Mouse (Mus musculus) kidney, adult 9 months (tissue): ENCODE measurements around the gene Vmn1r39.
"Not testable (repeated sequence)": the region's sequence is repeated elsewhere in the genome, so short reads cannot be mapped to it uniquely, and the experiment has no call there.

Experiments used
- DNase-seq: peaks from one replicate; pipeline ENCODE4 v3.0.0; 2022

The Vmn1r39 gene

DNA sequence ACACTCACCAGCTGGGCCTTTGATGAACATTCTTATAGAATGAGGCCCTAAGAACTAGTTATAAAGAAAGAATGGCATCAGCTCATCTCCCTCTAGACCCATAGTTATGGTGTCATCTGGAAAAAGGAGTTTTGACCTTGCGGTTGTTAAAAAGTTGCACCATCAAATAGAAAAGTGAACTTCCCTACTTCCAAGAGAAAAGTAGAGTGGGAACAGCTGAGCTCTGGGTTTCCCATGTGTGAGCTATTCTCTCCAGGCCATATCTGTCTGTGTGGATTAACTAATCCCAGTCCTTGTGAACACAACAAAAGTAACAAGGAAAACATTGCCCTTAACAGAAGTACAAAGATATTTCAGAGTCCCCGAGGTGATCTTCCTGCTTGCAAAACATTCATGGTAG lies at the start of gene Vmn1r39:
Vmn1r39 (minus strand) TSS at position 101 of the 400 bp plus-strand sequence.
- no peak for DNase-seq

DNA sequence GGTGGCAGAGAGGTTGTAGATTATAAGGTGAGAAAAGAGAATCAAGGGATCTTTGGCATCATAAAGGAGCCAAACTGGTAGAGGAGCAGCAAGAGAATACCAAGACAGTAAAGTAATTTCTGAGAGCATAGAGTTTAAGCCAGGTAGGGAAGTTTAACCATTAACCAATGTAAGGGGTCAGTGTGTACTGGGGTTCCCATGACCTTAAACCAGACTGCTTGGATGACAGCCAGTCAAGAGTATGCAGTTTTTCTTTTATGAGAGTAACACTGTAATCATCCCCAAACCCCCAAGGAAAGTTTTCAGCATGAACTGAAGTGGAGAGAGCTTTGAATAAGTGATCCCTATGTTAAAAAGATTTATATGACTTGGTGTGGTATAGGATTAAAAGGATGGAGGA lies 49.0 kb upstream of the Vmn1r39 start:
- DNase-seq: peak; percentile 89

DNA sequence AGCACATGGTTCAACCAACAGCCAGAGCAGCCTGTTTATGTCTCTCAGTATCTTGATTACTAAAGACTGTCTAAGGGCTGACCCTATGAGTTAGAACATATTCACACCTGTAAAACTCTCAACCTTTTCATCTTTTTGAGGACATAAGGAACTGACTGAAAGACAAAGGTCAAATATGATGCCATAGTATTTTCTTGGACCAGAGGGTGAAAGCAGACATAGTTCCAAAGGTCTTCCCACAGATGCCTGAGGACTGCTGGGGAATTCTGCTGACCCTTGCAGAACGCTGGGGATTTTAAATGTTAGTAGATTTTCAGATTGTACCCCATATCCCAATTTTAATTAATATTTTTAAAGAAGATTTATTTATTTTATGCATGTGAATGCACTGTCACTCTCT lies 47.9 kb upstream of the Vmn1r39 start:
- DNase-seq: peak; percentile 53

DNA sequence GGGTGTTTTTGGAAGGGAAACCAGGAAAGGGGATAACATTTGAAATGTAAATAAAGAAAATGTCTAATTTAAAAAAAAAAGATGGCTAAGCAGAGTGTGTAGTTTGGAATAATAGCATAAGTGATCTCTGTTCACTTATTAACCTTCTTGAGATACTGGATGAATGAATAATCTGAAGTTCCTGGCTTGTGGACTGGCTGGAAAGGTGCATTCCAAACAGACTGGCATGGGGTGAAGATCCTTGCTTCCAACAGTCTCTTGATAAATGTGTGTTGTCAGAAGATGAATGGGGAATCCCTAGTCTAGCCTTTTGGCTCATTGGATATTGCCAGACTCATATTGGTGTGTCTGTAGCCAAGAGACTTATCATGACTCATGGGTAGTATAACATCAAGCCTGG lies 45.8 kb upstream of the Vmn1r39 start:
- peak; percentile 75 for DNase-seq

DNA sequence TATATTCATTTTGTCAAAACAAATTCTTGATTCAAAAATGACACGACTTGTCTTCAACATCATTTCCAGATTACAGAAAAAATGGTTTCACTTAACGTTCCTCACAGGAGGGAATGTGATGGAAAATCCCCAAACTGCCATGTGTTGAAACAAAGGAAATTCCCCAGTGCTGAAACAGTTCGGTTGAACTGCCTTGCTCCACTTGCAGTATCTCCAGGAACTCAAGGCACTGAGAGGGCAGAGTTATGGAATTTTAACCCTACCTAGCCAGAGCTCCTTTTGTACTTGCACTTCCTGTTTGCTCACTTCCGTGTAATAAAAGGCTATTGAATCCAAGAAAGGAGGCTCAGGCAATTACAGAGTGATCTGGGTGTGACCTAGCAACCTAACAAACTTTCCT lies 38.5 kb upstream of the Vmn1r39 start:
- no peak for DNase-seq

DNA sequence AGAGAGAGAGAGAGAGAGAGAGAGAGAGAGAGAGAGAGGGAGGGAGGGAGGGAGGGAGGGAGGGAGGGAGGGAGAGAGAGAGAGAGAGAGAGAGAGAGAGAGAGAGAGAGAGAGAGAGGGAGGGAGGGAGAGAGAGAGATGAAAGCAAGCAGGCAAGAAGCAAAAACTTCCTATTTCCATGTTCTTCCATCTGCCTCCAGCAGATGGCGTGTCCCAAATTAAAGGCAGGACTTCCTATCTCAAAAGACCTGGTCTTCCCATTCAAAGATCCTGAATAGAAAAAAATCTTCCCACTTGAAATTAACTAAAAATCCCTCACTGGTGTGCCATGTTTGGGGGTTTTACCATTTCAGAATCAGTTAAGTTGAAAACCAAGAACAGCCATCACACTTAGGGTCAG lies 30.2 kb upstream of the Vmn1r39 start:
- DNase-seq: peak; percentile 62

DNA sequence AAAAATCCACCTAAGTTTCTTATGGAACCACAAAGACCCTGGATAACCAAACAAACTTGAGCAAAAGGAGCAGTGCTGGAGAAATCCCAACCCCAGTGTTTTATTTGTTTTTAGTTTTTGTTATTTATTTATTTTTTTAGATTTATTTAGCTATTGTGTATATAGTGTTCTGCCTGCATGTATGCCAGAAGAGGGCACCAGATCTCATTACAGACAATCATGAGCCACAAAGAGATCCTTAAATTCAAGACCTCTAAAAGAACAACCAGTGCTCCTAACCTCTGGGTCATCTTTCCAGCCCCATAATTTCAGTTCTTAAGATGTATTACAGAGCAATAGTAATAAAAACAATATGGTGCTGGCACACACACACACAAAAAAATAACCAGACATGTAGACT lies 26.5 kb upstream of the Vmn1r39 start:
- DNase-seq: no peak

DNA sequence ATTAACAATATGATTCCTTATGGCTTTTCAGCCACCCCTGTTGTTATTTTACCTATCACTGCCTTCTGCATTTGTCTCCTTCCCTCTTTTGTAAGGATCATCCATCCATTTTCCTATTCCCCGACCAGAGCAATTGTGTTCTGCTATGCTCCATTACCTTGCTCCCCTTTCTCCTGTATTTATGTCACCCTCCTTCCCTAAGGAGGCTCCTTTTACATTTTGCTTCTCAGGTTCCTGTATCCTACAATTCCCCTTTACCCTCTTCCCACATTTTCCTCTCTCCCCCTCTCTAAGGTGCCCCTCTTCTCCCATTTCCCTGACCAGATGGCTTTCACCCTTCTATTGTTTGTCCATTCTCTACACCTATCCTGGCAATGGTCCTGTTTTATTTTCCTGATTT lies 4.1 kb downstream of the Vmn1r39 start:
- DNase-seq: no peak

DNA sequence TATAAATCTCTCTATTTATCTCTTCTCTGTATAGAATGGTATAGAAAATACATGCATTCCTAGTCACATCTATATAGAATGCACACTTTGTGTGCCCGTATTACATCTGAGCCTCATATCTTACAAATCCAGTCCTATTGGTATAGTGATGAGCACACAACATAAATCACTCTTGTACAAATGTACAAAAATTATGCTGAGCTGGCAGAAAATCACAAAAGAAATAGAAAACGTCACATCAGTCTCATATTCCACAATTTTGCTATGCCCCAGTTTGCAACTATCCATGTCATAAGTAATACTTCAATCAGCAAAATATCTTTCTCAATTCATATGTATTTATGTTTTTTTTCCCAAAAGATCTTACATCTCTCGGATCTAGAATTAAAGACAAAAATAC lies 4.7 kb downstream of the Vmn1r39 start:
- DNase-seq: no peak

DNA sequence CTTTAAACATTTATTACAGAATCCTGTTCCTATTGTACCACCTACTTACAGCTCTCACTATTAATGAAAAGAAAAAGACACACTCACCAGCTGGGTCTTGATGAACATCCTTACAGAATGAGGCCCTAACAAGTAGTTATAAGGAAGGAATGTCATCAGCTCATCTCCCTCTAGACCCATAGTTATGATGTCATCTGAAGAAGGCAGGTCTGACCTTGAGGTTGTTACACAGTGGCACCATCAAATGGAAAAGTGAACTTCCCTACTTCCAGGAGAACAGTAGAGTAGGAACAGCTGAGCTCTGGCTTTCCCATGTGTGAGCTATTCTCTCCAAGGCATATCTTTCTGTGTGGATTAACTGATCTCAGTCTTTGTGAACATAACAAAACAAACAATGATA lies 27.9 kb downstream of the Vmn1r39 start, which contains the start of gene Vmn1r38:
Vmn1r38 (minus strand) TSS at position 101 of the 400 bp plus-strand sequence.
- DNase-seq: not testable (repeated sequence)
